In the genomic region with DNA sequence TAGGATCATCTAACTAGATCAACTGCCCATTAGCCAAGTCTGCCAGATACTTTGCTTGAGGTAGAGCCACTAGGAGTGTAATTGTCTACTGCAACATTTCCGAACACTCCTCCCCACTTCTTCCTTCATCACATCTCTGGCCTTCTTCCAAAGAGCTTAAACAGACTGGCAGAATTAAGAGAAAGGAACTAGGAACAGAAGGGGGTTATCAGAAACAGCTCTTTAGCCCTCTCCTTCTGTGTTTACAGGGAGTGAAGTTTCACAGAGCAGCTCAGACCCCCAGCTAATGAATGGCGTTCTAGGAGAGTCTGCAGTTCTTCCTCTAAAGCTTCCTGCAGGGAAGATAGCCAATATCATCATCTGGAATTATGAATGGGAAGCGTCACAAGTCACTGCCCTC, we compare ENCODE assay signal across 29 mouse cellular contexts. TPM values are rescaled to one million over a fixed set of nuclear protein-coding genes. Genes with fewer than 3 reads are reported as not detected.
DNase-seq lines count a peak whose midpoint lies in the region; ATAC-seq and TF ChIP-seq lines count a peak whose summit lies in the region.
"Had no signal": no experiment of that assay in that cellular context is flagged by ENCODE, and none has a peak within 500 bp of the region (broad histone marks: within the 10 kb centered on the region; RNA-seq: fewer than 3 reads in every experiment).

No protein-coding gene starts in this region.

- no peak overlapping the region for H3K4me2 ChIP-seq in forebrain, embryonic 14.5 days (ENCODE audit: low read length)
- no peak overlapping the region for H3K4me2 ChIP-seq in forebrain, embryonic 15.5 days (replicated peaks)
- no peak overlapping the region for H3K4me2 ChIP-seq in heart, postnatal 0 days (ENCODE audit: low read depth, low read length)
- H3K4me2 ChIP-seq: forebrain, embryonic 13.5 days; heart, embryonic 11.5 days; heart, embryonic 15.5 days; hindbrain, embryonic 13.5 days; intestine, embryonic 15.5 days had no signal

- H3K9me3 ChIP-seq in forebrain, embryonic 14.5 days (replicated peaks; ENCODE audit: control insufficient read depth, low read length) = no peaks in the 10 kb centered on the region
- no peaks in the 10 kb centered on the region for H3K9me3 ChIP-seq in forebrain, embryonic 15.5 days
- no peaks in the 10 kb centered on the region for H3K9me3 ChIP-seq in heart, postnatal 0 days (replicated peaks; ENCODE audit: control insufficient read depth, low read length)
- H3K9me3 ChIP-seq: forebrain, embryonic 10.5 days; forebrain, embryonic 13.5 days; heart, embryonic 15.5 days; hindbrain, embryonic 10.5 days; hindbrain, embryonic 13.5 days; intestine, embryonic 15.5 days had no signal

- H3K4me1 ChIP-seq in forebrain, embryonic 14.5 days (ENCODE audit: control insufficient read depth, insufficient read depth, low read length) = no peaks in the 10 kb centered on the region
- H3K4me1 ChIP-seq in forebrain, embryonic 15.5 days = peaks cover 4% of the 10 kb centered on the region; the same call in 1 of the 2 replicates
- no peaks in the 10 kb centered on the region for H3K4me1 ChIP-seq in heart, postnatal 0 days (ENCODE audit: control insufficient read depth, insufficient read depth)
- H3K4me1 ChIP-seq: forebrain, embryonic 10.5 days; forebrain, embryonic 13.5 days; heart, embryonic 15.5 days; hindbrain, embryonic 10.5 days; hindbrain, embryonic 13.5 days; intestine, embryonic 15.5 days had no signal

- H3K36me3 ChIP-seq in forebrain, embryonic 14.5 days (ENCODE audit: control insufficient read depth, insufficient read depth, low read length) = no peaks in the 10 kb centered on the region
- H3K36me3 ChIP-seq in forebrain, embryonic 15.5 days = no peaks in the 10 kb centered on the region
- H3K36me3 ChIP-seq in heart, postnatal 0 days (replicated peaks; ENCODE audit: control insufficient read depth, insufficient read depth, low read length) = no peaks in the 10 kb centered on the region
- H3K36me3 ChIP-seq: forebrain, embryonic 10.5 days; heart, embryonic 15.5 days; hindbrain, embryonic 10.5 days; hindbrain, embryonic 13.5 days; intestine, embryonic 15.5 days had no signal

- TF ChIP-seq CTCF in heart, postnatal 0 days (IDR thresholded peaks at IDR 0.05; ENCODE audit: low read depth) = no peak

- H3K9ac ChIP-seq in forebrain, embryonic 14.5 days (ENCODE audit: low read length) = no peak overlapping the region
- H3K9ac ChIP-seq in forebrain, embryonic 15.5 days (replicated peaks) = no peak overlapping the region
- no peak overlapping the region for H3K9ac ChIP-seq in heart, postnatal 0 days (replicated peaks; ENCODE audit: low read depth, low read length)
- H3K9ac ChIP-seq: forebrain, embryonic 13.5 days; heart, embryonic 15.5 days; hindbrain, embryonic 13.5 days; intestine, embryonic 15.5 days had no signal

- no peak overlapping the region for H3K4me3 ChIP-seq in forebrain, embryonic 14.5 days (ENCODE audit: low read depth, low read length)
- no peak overlapping the region for H3K4me3 ChIP-seq in forebrain, embryonic 15.5 days
- H3K4me3 ChIP-seq in heart, postnatal 0 days (ENCODE audit: low read depth, low read length) = no peak overlapping the region
- H3K4me3 ChIP-seq: forebrain, embryonic 10.5 days; forebrain, embryonic 13.5 days; heart, adult 2 months; heart, embryonic 15.5 days; hindbrain, embryonic 10.5 days; hindbrain, embryonic 13.5 days; intestine, embryonic 15.5 days had no signal

- peak; percentile 36 for DNase-seq in forebrain, embryonic 14.5 days (ENCODE audit: low spot score)
- peak; percentile 10 for DNase-seq in heart, postnatal 0 days (ENCODE audit: low spot score)
- DNase-seq in heart, postnatal 4 days = no peak
- peak; percentile 4 for DNase-seq in retina, postnatal 1 day
- DNase-seq in retina, embryonic 14.5 days (ENCODE audit: low spot score) = no peak
- DNase-seq in embryo, embryonic 10.5 days (ENCODE audit: low spot score) = no peak
- DNase-seq: adrenal gland, postnatal 10 days; adrenal gland, postnatal 36 days; cerebellum, adult 11-12 months; cerebellum, adult 8-10 months; cerebellum, postnatal 10 days; cerebellum, postnatal 36 days; gastrocnemius, postnatal 25 days; heart, adult 2 months; heart, postnatal 14 days had no signal

- H3K27me3 ChIP-seq in forebrain, embryonic 14.5 days (replicated peaks; ENCODE audit: control insufficient read depth, insufficient read depth, low read length) = no peaks in the 10 kb centered on the region
- H3K27me3 ChIP-seq in forebrain, embryonic 15.5 days = no peaks in the 10 kb centered on the region
- no peaks in the 10 kb centered on the region for H3K27me3 ChIP-seq in heart, postnatal 0 days (ENCODE audit: control insufficient read depth, insufficient read depth, low read length)
- H3K27me3 ChIP-seq: forebrain, embryonic 13.5 days; heart, embryonic 15.5 days; hindbrain, embryonic 13.5 days; intestine, embryonic 15.5 days; Patski had no signal

- 51% methylated on average over 3 of the region's 3 CpGs for WGBS in forebrain, embryonic 14.5 days
- WGBS in forebrain, embryonic 15.5 days = 47% methylated on average over 3 of the region's 3 CpGs
- 20% methylated on average over 3 of the region's 3 CpGs for WGBS in heart, postnatal 0 days

- ATAC-seq in forebrain, embryonic 14.5 days = no peak
- ATAC-seq in forebrain, embryonic 15.5 days (replicated peaks) = no peak
- no peak for ATAC-seq in heart, postnatal 0 days (ENCODE audit: insufficient read depth, low read depth)
- ATAC-seq: forebrain, embryonic 13.5 days; hindbrain, embryonic 16.5 days; intestine, embryonic 15.5 days; Patski had no signal

- no peak for TF ChIP-seq EP300 in heart, postnatal 0 days (IDR thresholded peaks at IDR 0.05; ENCODE audit: low read depth)

- no peak overlapping the region for H3K27ac ChIP-seq in forebrain, embryonic 14.5 days (ENCODE audit: low read depth, low read length)
- no peak overlapping the region for H3K27ac ChIP-seq in forebrain, embryonic 15.5 days (replicated peaks)
- no peak overlapping the region for H3K27ac ChIP-seq in heart, postnatal 0 days (ENCODE audit: low read depth)
- H3K27ac ChIP-seq: forebrain, embryonic 10.5 days; forebrain, embryonic 13.5 days; heart, adult 2 months; heart, embryonic 15.5 days; hindbrain, embryonic 10.5 days; hindbrain, embryonic 13.5 days; intestine, embryonic 15.5 days had no signal

RNA-seq across cellular contexts. Expression of gene Slamf6, which starts 16.5 kb away (rescaled TPM):
- 0.40 TPM in 1 of 2 replicates, not detected in the other for polyA plus RNA-seq in forebrain, embryonic 14.5 days (2014; fragmentation: Nextera tagmentation; extraction: Ambion mirVana)
- polyA plus RNA-seq in forebrain, embryonic 15.5 days (2015; fragmentation: Nextera tagmentation; extraction: Ambion mirVana) = not detected in 2 replicates
- 0.12 TPM in 1 of 2 replicates, not detected in the other for total RNA-seq in heart, postnatal 0 days (2014; rRNA removed; ENCODE audit: low replicate concordance)
- polyA plus RNA-seq in heart, postnatal 0 days (2015; fragmentation: Nextera tagmentation; extraction: Ambion mirVana) = 0.11 and 0.26 TPM in 2 replicates
- total RNA-seq in heart, postnatal 4 days (2021) = under 1 TPM; 0.14 to 0.17 TPM
- total RNA-seq: gastrocnemius, adult 8-10 months; gastrocnemius, postnatal 25 days had no signal
- polyA plus RNA-seq: embryonic facial prominence, embryonic 11.5 days; forebrain, embryonic 13.5 days; heart, embryonic 11.5 days; hindbrain, embryonic 10.5 days; hindbrain, embryonic 13.5 days; hindbrain, embryonic 16.5 days; Patski had no signal

RNA-seq across cellular contexts. Expression of gene Gm10521, which starts 38.4 kb away (rescaled TPM):
- not detected in 2 replicates for polyA plus RNA-seq in forebrain, embryonic 14.5 days (2014; fragmentation: Nextera tagmentation; extraction: Ambion mirVana)
- polyA plus RNA-seq in forebrain, embryonic 15.5 days (2015; fragmentation: Nextera tagmentation; extraction: Ambion mirVana) = not detected in 2 replicates
- 0.15 TPM in 1 of 2 replicates, not detected in the other for total RNA-seq in heart, postnatal 0 days (2014; rRNA removed; ENCODE audit: low replicate concordance)
- polyA plus RNA-seq in heart, postnatal 0 days (2015; fragmentation: Nextera tagmentation; extraction: Ambion mirVana) = not detected in 2 replicates
- under 1 TPM in 1 of 2 experiments, not detected in 1; 0.16 TPM for total RNA-seq in heart, postnatal 4 days (2021)
- total RNA-seq: ES-E14; gastrocnemius, adult 8-10 months; gastrocnemius, postnatal 25 days had no signal
- polyA plus RNA-seq: embryonic facial prominence, embryonic 11.5 days; embryonic facial prominence, embryonic 14.5 days; forebrain, embryonic 10.5 days; forebrain, embryonic 13.5 days; heart, embryonic 11.5 days; heart, embryonic 15.5 days; hindbrain, embryonic 10.5 days; hindbrain, embryonic 13.5 days; hindbrain, embryonic 16.5 days; intestine, embryonic 15.5 days; Patski had no signal

Comparison
In these comparisons a context has a peak if more than half of its experiments do, and no peak if none do; other contexts are left out.
1. DNase-seq: peak in forebrain, embryonic 14.5 days (single experiment), heart, postnatal 0 days (single experiment) and retina, postnatal 1 day (single experiment); none in heart, postnatal 4 days (single experiment), retina, embryonic 14.5 days (single experiment) and embryo, embryonic 10.5 days (single experiment).